Mouse (Mus musculus) limb, embryonic 11.5 days (tissue): Measurements from ENCODE around the gene Thegl. TPM values are rescaled to one million over a fixed set of nuclear protein-coding genes. Genes with fewer than 3 reads are reported as not detected.
"Not testable (repeated sequence)": the region's sequence is repeated elsewhere in the genome, so short reads cannot be mapped to it uniquely, and the experiment has no call there.

ENCODE experiments used
- ATAC-seq: fragments of 200-750 bp; cut with Nextera tagmentation; 2 replicates; pipeline ENCODE4 v1.8.0; 2017; ENCODE audit warnings: low read depth; ENCODE audit not compliant: insufficient number of reproducible peaks, low FRiP score, low TSS enrichment
- DNase-seq: peaks from one replicate; pipeline ENCODE4 v3.0.0-alpha.2; 2015; ENCODE audit warnings: low spot score
- H3K27ac ChIP-seq: fragments of 300-500 bp; sonication (generic); replicated peaks from 2 replicates; pipeline ENCODE4 v1.5.1; 2014; ENCODE audit warnings: low read depth, mild to moderate bottlenecking, low read length
- H3K27me3 ChIP-seq: fragments of 300-500 bp; sonication (generic); 2 replicates; pipeline ENCODE4 v1.6.1; 2014; ENCODE audit warnings: mild to moderate bottlenecking, low read length, mixed read lengths; ENCODE audit not compliant: control insufficient read depth, insufficient read depth
- H3K36me3 ChIP-seq: fragments of 300-500 bp; sonication (generic); 2 replicates; pipeline ENCODE4 v1.6.1; 2014; ENCODE audit warnings: mild to moderate bottlenecking, low read length, moderate library complexity, mixed read lengths; ENCODE audit not compliant: control insufficient read depth, insufficient read depth
- H3K4me1 ChIP-seq: fragments of 300-500 bp; sonication (generic); 2 replicates; pipeline ENCODE4 v1.6.1; 2014; ENCODE audit warnings: low read length, mixed read lengths; ENCODE audit not compliant: control insufficient read depth, insufficient read depth
- H3K4me2 ChIP-seq: fragments of 300-500 bp; sonication (generic); 2 replicates; pipeline ENCODE4 v1.6.1; 2014; ENCODE audit warnings: low read depth, mild to moderate bottlenecking, moderate library complexity; ENCODE audit not compliant: severe bottlenecking
- H3K4me3 ChIP-seq: fragments of 300-500 bp; sonication (generic); 2 replicates; pipeline ENCODE4 v1.5.1; 2014; ENCODE audit warnings: low read depth, low read length
- H3K9ac ChIP-seq: fragments of 300-500 bp; sonication (generic); 2 replicates; pipeline ENCODE4 v1.6.1; 2014; ENCODE audit warnings: mild to moderate bottlenecking, low read length
- H3K9me3 ChIP-seq: fragments of 300-500 bp; sonication (generic); 2 replicates; pipeline ENCODE4 v1.6.1; 2016; ENCODE audit warnings: low read length; ENCODE audit not compliant: control insufficient read depth
- WGBS: fragments of 180-500 bp; shearing (Covaris S2); extraction: QIAGEN DNeasy Blood & Tissue Kit; methylation state at CpG from one replicate; pipeline ENCODE4 v1.1.7; 2014; 5-methylcytosine and 5-hydroxymethylcytosine counted together
- polyA plus RNA-seq: library from polyadenylated mRNA; unstranded; fragments of >200 nt; fragmentation: Nextera tagmentation; extraction: Ambion mirVana; gene quantifications from 2 replicates; pipeline ENCODE4 v1.2.1, GENCODE M21; 2014

Gene Thegl
- polyA plus RNA-seq, 1 experiment from 2014 or later, result not detected

DNA sequence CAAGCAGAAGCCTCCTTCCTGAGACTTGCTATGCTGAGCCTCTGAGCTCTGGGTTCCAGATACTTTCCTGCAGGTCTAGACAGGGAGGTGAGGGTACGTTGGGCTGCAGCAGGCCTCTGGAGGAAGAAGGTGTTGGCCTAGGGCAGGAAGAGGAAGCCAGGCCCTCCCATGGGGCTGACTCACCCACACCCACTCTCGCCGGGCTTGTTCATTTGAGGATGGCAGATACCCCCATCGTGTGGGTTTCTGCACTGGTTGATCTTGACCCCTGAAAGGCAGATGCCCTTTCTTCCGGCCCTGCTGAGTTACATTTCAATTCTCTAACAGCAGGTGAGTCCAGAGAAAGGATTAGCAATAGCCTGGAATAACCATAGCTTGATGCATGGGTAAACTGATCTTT is 76.7 kb downstream of the Thegl start:
- 76% methylated on average over 5 of the region's 5 CpGs for WGBS
- no peak overlapping the region for H3K4me2 ChIP-seq
- H3K27me3 ChIP-seq, result no peaks in the 10 kb centered on the region; the same call in 1 of the 2 replicates
- H3K4me3 ChIP-seq, result no peak overlapping the region
- H3K9me3 ChIP-seq, result no peaks in the 10 kb centered on the region
- no peak for ATAC-seq
- DNase-seq, result no peak
- H3K36me3 ChIP-seq, result no peaks in the 10 kb centered on the region
- peaks cover 7% of the 10 kb centered on the region for H3K4me1 ChIP-seq
- no peak overlapping the region for H3K9ac ChIP-seq
- no peak overlapping the region for H3K27ac ChIP-seq

DNA sequence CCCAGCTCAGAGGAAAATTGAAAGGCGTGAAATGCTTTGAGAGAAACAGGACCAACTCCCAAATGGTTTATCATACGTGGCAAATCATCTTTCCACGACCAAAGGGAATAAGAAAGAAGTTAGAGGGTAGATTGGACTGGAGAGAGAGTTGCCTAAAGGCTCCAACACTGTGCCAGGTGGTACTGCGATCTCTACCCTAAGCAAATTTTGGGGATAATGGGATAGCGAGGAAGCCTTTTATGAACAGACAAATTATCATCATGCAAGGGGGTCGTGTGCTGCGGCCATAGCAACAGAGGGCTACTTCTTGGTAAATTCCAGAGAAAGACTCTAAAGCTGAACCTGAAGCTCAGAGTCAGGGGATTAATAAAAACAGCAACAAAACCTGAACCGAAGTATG is 78.1 kb downstream of the Thegl start:
- Histone ChIP-seq H3K27me3 (no peaks in the 10 kb centered on the region; the same call in 1 of the 2 replicates), H3K36me3 (no peaks in the 10 kb centered on the region), H3K27ac (no peak overlapping the region), H3K4me3 (peak overlapping the region; percentile 53; the same call in 1 of the 2 replicates), H3K4me1 (peaks cover 8% of the 10 kb centered on the region), H3K9me3 (no peaks in the 10 kb centered on the region), H3K9ac (no peak overlapping the region), H3K4me2 (peak overlapping the region; percentile 100)
- 37% methylated on average over 8 of the region's 8 CpGs for WGBS
- no peak for DNase-seq
- ATAC-seq, result no peak

- no peak overlapping the region for H3K27ac ChIP-seq
- peaks cover 8% of the 10 kb centered on the region for H3K4me1 ChIP-seq
- peak overlapping the region; percentile 53 for H3K4me3 ChIP-seq
- ATAC-seq (peak; percentile 74), DNase-seq (peak; percentile 71)
- under 1% methylated on average over 66 of the region's 69 CpGs for WGBS
- H3K9me3 ChIP-seq, result no peaks in the 10 kb centered on the region
- no peaks in the 10 kb centered on the region; the same call in 1 of the 2 replicates for H3K27me3 ChIP-seq
- H3K36me3 ChIP-seq, result no peaks in the 10 kb centered on the region
- H3K4me2 ChIP-seq, result peak overlapping the region; percentile 100
- peak overlapping the region; percentile 48 for H3K9ac ChIP-seq
Observed at GRCm38 (mm10) chr5:77094510-77095491, 79.0 kb downstream of the Thegl start.

GRCm38 (mm10) chr5:77096194-77096593 is 80.4 kb downstream of the Thegl start:
- H3K9me3 ChIP-seq, H3K4me2 ChIP-seq, H3K4me3 ChIP-seq, ATAC-seq, H3K36me3 ChIP-seq, H3K4me1 ChIP-seq, H3K27ac ChIP-seq, DNase-seq, H3K9ac ChIP-seq, H3K27me3 ChIP-seq: not testable (repeated sequence)
- 81% methylated on average over 3 of the region's 3 CpGs for WGBS

GRCm38 (mm10) chr5:77097686-77098085 is 81.9 kb downstream of the Thegl start:
- Histone ChIP-seq H3K36me3 (no peaks in the 10 kb centered on the region), H3K4me3 (no peak overlapping the region), H3K27me3 (no peaks in the 10 kb centered on the region; the same call in 1 of the 2 replicates), H3K9me3 (no peaks in the 10 kb centered on the region), H3K4me2 (no peak overlapping the region), H3K9ac (no peak overlapping the region), H3K4me1 (peaks cover 8% of the 10 kb centered on the region), H3K27ac (no peak overlapping the region)
- WGBS, result 14% methylated on average over 6 of the region's 6 CpGs
- ATAC-seq (no peak), DNase-seq (no peak)

DNA sequence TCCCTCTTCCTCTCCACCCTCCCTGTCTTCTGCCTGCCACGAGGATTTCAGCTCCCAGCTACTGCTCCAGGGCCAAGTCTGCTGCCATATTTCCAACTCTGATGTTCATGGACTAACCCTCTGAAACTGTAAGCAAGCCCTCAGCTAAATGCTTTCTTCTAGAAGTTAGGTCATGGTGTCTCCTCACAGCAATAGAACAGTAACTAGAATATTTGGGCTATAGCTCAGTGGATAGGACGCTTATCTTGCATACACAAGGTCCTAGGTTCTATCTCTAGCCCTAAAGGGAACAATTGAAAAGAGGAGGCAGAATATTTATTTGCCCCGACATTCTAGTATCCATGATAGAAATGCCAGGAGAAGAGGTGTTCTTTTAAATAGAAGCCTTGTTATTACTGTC is 83.1 kb downstream of the Thegl start:
- Histone ChIP-seq H3K4me3 (no peak overlapping the region), H3K9me3 (no peaks in the 10 kb centered on the region), H3K4me2 (no peak overlapping the region), H3K9ac (no peak overlapping the region), H3K4me1 (peaks cover 8% of the 10 kb centered on the region), H3K27me3 (no peaks in the 10 kb centered on the region; the same call in 1 of the 2 replicates), H3K36me3 (no peaks in the 10 kb centered on the region), H3K27ac (no peak overlapping the region)
- no peak for DNase-seq
- 89% methylated on average over 3 of the region's 3 CpGs for WGBS
- ATAC-seq, result no peak

DNA sequence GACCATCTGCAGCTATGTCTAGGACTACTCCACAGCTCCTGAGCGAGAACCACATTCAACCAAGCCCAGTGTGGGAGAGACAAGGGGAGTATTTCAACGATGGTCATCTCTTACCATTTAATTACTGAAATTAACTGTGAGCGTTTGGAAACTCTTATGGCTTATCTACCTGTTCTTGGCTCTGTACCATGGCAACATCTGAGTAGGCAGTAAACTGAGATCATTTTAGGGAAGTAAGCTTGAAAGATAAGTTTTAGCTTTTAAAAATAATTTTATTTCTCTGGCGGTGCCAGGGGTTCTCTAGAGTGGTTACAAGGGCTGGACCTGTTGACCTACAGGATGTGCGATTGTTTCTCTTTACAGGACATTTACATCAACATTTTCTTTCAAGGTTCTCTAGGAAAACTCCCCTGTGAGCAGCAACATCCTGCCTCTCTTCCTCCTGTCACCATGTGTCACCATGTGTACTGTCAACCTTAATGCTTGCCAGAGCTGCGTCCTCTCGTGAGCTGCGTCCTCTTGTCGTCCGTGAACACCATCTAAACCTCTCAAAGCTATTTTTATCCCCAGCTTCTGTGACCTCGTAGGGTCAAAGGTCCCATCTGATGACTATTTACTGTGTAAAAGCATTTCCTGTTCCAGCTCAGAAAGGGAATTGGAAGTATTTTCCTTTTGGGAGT is 83.6 kb downstream of the Thegl start:
- peaks cover 8% of the 10 kb centered on the region for H3K4me1 ChIP-seq
- 43% methylated on average over 11 of the region's 11 CpGs for WGBS
- no peak for ATAC-seq
- no peak overlapping the region for H3K27ac ChIP-seq
- H3K4me2 ChIP-seq, result no peak overlapping the region
- H3K9ac ChIP-seq, result no peak overlapping the region
- H3K4me3 ChIP-seq, result no peak overlapping the region
- no peaks in the 10 kb centered on the region for H3K9me3 ChIP-seq
- no peak for DNase-seq
- no peaks in the 10 kb centered on the region for H3K36me3 ChIP-seq
- H3K27me3 ChIP-seq, result no peaks in the 10 kb centered on the region; the same call in 1 of the 2 replicates

GRCm38 (mm10) chr5:77099997-77100380 is 84.2 kb downstream of the Thegl start:
- Histone ChIP-seq H3K4me2 (no peak overlapping the region), H3K9me3 (no peaks in the 10 kb centered on the region), H3K9ac (no peak overlapping the region), H3K4me3 (no peak overlapping the region), H3K36me3 (no peaks in the 10 kb centered on the region), H3K4me1 (peaks cover 8% of the 10 kb centered on the region), H3K27me3 (no peaks in the 10 kb centered on the region; the same call in 1 of the 2 replicates), H3K27ac (no peak overlapping the region)
- 81% methylated on average over 6 of the region's 6 CpGs for WGBS
- DNase-seq (no peak), ATAC-seq (no peak)
